Mouse (Mus musculus): Measurements from ENCODE around the gene Gp9.

Gp9 gene

DNA sequence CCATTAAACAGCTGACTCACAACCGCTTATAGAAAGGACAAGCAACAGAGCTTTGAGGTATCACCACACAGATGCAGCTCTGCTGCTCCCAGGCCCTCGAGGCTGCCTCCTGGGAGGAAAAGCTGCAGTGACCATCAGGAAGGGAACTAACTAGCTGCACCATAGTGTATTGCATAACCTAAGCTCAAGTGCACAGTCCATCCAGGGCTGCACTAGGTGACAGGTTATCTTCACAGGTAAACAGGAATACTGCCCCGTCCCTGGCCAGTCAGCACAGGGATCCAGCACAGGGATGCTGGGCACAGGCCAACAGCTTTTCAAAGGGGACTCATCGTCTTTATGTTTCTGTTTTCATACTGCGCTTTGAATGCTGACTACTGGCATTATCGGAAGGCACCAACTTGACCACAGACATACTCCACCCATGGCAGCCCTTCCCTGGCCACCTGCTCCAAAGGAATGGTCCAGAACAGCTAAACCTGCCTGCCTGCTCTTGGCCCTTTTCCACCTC is 31.8 kb downstream of the Gp9 start:
- DNase-seq (ENCODE audit: low spot score): no peak

DNA sequence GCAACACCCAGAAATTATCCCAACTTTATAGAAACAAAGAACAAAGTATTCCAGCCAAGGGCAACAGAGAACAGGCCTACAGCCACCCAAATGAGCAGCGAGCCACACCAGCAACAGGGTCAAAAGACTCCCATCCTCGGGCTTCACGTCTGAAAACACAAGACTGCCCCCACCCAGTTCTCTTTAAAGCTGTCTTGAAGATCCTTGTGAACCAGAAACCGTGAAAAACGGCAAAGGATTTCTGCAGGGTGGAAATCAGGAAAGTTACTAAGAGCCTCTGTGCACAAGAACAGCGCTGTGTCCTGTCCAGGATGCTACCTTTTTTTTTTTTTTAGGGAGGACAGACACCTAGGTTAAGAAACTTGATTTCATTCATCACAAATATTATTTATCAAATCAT is 32.4 kb downstream of the Gp9 start:
- DNase-seq (ENCODE audit: low spot score): no peak

DNA sequence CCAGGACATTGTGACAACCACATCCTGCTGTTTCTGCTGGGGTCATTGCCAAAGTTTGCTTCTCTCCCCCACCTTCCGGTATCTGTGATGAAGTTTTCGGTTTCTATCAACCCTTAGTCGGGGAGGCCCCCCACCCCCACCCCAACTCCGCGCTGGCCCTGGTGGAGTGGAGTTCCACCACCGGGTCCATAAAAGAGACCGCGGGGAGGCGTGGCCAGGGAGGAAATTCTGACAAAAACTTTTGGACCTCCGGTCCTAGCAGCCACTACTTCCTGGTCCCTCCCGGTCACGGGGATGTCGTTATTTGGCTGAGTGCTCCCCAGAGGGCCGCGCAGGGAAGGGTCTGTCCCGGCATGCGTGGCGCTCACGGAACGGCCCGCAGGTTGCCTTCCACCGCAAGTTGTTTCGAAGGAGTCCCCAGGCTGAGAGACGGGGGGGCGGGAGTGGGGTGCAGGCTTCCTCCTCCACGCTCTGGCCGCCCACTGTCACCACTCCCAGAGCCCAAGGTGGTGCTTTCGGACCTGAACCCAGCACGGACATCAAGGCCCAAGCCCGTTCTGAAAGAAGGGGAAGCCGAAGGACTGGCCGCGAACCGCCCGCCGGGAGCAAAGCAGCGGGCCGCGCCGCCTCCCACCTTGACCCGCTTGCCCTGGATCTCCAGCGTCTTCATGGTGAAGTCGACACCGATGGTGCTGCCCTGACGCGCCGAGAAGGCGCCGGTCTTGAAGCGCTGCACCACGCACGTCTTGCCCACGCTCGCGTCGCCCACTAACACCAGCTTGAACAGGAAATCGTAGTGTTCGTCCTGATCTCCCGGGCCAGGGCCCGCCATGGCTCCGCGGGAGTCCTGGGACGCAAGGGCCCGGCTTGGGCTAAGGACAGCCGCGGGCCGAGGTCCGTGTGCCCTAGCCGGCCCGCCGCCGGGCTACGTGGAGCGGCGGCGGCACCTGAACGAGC is 33.1 kb downstream of the Gp9 start:
- DNase-seq (ENCODE audit: low spot score): peak; percentile 57

DNA sequence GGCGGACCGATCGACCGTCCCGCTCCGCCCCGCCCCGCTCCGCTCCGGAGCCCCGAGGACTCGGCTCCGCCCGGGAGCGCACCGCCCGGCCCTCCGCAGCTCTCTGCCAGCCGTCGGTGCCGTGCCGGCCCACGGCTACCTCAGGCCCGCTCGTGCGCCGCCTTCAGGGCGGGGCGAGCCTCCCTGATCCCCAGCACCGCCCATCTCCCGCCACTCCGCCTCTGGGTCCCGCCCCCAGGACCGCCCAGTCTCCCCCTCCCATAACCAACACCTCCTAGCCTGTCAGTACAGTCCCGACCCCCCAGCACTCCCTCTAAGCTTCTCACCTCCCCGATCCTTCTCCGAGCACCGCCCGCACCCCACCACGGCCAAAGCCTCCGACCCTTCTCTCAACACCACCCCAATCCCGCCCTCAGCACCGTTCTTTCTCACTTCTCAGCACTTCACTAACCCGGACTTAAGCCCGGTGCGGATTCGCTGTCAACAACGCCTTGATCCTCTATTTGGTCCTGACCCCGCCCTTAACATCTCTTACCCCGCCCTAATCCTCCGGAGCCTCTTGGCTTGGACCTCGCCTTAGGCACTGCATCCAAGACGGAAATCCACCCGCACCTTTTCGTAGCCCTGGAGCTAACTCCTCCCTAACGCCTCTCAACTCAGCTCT is 33.9 kb downstream of the Gp9 start, which contains the start of gene Rab43:
Rab43 (minus strand) TSS at position 490 of the 664 bp plus-strand sequence.
- peak; percentile 86 for DNase-seq (ENCODE audit: low spot score)

DNA sequence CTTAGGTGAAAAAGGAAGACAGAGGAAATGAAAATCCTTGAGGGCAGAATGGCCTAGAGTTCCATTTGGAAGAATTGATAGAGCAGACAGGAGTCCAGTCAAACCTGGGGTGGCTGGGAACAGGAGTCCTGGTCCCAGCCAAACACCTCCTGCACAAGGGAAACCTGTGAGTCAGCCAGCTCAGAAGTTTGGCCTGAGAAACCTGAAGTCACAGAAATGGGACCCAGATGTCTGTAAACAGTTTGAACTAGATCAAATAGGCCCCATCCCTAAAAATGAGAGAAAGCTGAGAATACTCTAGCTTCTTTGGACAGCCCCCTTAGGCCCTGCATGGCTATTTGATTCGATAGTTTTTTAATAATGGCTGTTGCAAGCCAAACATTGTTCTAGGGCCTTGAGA is 34.8 kb downstream of the Gp9 start:
- no peak for DNase-seq (ENCODE audit: low spot score)

DNA sequence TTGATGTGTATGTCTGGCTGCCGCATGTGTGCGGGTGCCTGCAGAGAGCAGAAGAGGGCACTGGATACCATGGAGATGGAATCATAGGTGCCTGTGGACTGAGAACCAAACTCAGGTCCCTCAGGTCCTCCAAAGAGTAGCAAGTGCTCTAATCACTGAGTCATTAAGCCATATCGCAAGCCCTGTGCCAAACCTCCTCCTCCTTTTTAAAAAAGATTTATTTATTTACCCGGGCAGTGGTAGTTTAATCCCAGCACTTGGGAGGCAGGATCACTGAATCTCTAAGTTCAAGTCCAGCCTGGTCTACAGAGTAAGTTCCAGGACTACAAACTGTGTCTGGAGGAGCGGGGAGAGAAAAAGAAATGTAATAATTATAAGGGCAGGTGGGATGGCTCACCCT is 36.6 kb downstream of the Gp9 start:
- DNase-seq (ENCODE audit: low spot score): no peak

DNA sequence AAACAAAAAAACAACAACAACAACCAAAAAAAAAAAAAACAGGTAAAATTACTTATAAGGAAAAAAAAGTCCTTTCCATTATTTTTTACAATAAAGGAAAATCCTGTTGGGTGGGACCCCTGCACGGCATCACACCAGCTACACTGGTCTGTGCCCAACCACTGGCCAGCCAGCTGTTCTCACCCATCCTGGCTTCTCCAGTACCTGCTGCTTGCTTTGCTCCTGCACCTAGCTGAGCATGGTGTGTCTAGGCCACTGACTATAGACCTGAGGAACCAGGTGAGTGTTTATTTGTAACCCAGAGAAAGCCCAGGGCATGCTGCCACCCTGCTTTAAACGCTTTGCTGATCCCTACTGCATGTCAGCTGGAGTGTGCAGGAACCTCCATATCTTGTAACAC is 42.5 kb downstream of the Gp9 start:
- no peak for DNase-seq (ENCODE audit: low spot score)
